Mouse (Mus musculus): ENCODE results near the gene Atxn7l1. TPM values are rescaled to one million over a fixed set of nuclear protein-coding genes. Genes with fewer than 3 reads are reported as not detected.
A peak's percentile ranks its signal among the peaks of the same experiment; 100 is the strongest.

The Atxn7l1 gene
- total and polyA plus RNA-seq, 2 experiments from 2014 or later, result 15.8 to 24.9 TPM

- WGBS, result 12% methylated on average over 4 of the region's 4 CpGs
- ATAC-seq (peak; percentile 52; the same call in 1 of the 2 replicates), DNase-seq (ENCODE audit: low spot score) (peak; percentile 40)
- no peak overlapping the region for H3K4me3 ChIP-seq (ENCODE audit: low read length)
- no peaks in the 10 kb centered on the region for H3K27me3 ChIP-seq (ENCODE audit: insufficient read depth, low read length)
- no peak overlapping the region for H3K4me2 ChIP-seq (ENCODE audit: low read depth, low read length)
- H3K4me1 ChIP-seq (ENCODE audit: insufficient read depth, low read length), result 0 out of 2 replicates have a peak, but pooled peaks cover 4% of the 10 kb centered on the region
- H3K9ac ChIP-seq (replicated peaks; ENCODE audit: low read length), result no peak overlapping the region
- TF ChIP-seq CTCF (IDR thresholded peaks at IDR 0.05; ENCODE audit: low read depth), result no peak
- no peaks in the 10 kb centered on the region for H3K36me3 ChIP-seq (ENCODE audit: insufficient read depth, low read length)
- H3K27ac ChIP-seq, result no peak overlapping the region
- no peaks in the 10 kb centered on the region for H3K9me3 ChIP-seq (ENCODE audit: low read length)
Observed at GRCm38 (mm10) chr12:33129410-33129809, 18.1 kb upstream of the Atxn7l1 start.

GRCm38 (mm10) chr12:33130401-33130800, 17.1 kb upstream of the Atxn7l1 start:
- Histone ChIP-seq H3K9me3 (ENCODE audit: low read length) (no peaks in the 10 kb centered on the region), H3K27ac (no peak overlapping the region), H3K4me3 (ENCODE audit: low read length) (no peak overlapping the region), H3K9ac (replicated peaks; ENCODE audit: low read length) (no peak overlapping the region), H3K4me1 (ENCODE audit: insufficient read depth, low read length) (0 out of 2 replicates have a peak, but pooled peaks cover 4% of the 10 kb centered on the region), H3K36me3 (ENCODE audit: insufficient read depth, low read length) (no peaks in the 10 kb centered on the region), H3K27me3 (ENCODE audit: insufficient read depth, low read length) (no peaks in the 10 kb centered on the region), H3K4me2 (ENCODE audit: low read depth, low read length) (no peak overlapping the region)
- 18% methylated on average over 8 of the region's 8 CpGs for WGBS
- ATAC-seq, result peak; percentile 54; the same call in 1 of the 2 replicates
- peak; percentile 48 for DNase-seq (ENCODE audit: low spot score)
- no peak for TF ChIP-seq CTCF (IDR thresholded peaks at IDR 0.05; ENCODE audit: low read depth)

DNA sequence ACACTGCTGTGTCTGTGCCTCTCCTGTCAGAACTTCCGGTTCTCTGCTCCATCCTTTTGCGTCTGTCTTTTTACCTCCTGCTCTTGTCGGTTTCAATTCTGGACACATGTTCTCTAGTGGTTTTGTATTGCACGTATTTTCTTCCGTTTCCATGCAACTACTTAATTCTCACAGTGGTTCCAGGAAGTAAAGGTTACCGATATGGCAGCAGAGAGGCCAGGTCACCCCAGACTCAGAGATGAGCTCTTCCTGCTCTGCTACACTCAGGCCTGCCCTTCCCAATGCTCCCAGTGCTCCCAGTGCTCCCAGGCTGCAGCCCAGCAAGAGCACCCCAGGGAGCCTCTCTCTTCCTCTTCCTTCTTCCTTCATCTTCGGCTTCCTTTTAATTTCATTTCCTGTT, 15.7 kb upstream of the Atxn7l1 start:
- 61% methylated on average over 7 of the region's 7 CpGs for WGBS
- no peaks in the 10 kb centered on the region for H3K36me3 ChIP-seq (ENCODE audit: insufficient read depth, low read length)
- H3K9me3 ChIP-seq (ENCODE audit: low read length), result no peaks in the 10 kb centered on the region
- DNase-seq (ENCODE audit: low spot score), result no peak
- no peak overlapping the region for H3K4me3 ChIP-seq (ENCODE audit: low read length)
- no peak overlapping the region for H3K4me2 ChIP-seq (ENCODE audit: low read depth, low read length)
- ATAC-seq, result no peak
- no peak overlapping the region for H3K27ac ChIP-seq
- TF ChIP-seq CTCF (IDR thresholded peaks at IDR 0.05; ENCODE audit: low read depth), result no peak
- 0 out of 2 replicates have a peak, but pooled peaks cover 4% of the 10 kb centered on the region for H3K4me1 ChIP-seq (ENCODE audit: insufficient read depth, low read length)
- no peaks in the 10 kb centered on the region for H3K27me3 ChIP-seq (ENCODE audit: insufficient read depth, low read length)
- H3K9ac ChIP-seq (replicated peaks; ENCODE audit: low read length), result no peak overlapping the region

DNA sequence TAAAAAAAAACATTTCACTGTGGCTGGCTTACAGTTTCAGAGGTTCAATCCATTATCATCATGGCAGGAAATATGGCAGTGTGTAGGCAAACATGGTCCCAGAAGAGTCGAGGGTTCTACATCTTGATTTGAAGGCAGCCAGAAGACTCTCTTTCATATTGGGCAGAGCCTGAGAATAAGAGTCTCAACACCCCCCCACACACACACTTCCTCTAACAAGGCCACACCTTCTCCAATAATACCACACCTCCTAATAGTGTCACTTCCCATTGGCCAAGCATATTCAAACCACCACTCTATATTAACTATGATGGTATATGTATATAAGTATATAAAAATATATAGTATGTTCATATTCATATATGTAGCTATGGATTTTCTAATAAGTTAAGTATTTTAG, 9.6 kb upstream of the Atxn7l1 start:
- Histone ChIP-seq H3K9me3 (ENCODE audit: low read length) (no peaks in the 10 kb centered on the region), H3K4me2 (ENCODE audit: low read depth, low read length) (no peak overlapping the region), H3K36me3 (ENCODE audit: insufficient read depth, low read length) (no peaks in the 10 kb centered on the region), H3K27me3 (ENCODE audit: insufficient read depth, low read length) (no peaks in the 10 kb centered on the region), H3K4me3 (ENCODE audit: low read length) (no peak overlapping the region), H3K9ac (replicated peaks; ENCODE audit: low read length) (no peak overlapping the region), H3K27ac (no peak overlapping the region), H3K4me1 (ENCODE audit: insufficient read depth, low read length) (no peaks in the 10 kb centered on the region)
- DNase-seq (ENCODE audit: low spot score), result no peak
- no peak for TF ChIP-seq CTCF (IDR thresholded peaks at IDR 0.05; ENCODE audit: low read depth)
- WGBS, result 97% methylated on average over 1 of the region's 1 CpGs
- no peak for ATAC-seq

DNA sequence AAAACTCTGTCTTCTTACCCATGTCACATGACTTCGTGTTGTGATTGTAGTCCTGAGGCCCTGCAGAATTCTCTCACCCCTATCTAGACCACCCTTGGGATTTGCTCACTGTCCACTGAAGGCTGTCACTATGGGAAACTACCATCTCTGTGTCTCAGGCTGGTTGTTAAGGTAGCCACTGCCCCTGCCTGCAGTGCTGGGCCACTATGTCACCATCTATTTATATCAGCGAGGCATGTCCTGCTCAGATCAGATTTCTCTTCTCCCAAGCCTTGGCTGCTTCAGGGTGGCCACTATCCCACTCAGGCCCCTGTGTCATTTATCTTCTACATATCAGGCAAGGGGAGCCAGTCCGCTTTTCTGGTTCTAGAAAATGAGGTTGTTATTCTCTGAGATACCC, 8.4 kb upstream of the Atxn7l1 start:
- H3K9ac ChIP-seq (replicated peaks; ENCODE audit: low read length), result no peak overlapping the region
- TF ChIP-seq CTCF (IDR thresholded peaks at IDR 0.05; ENCODE audit: low read depth), result no peak
- DNase-seq (ENCODE audit: low spot score) (no peak), ATAC-seq (no peak)
- no peaks in the 10 kb centered on the region for H3K4me1 ChIP-seq (ENCODE audit: insufficient read depth, low read length)
- no peaks in the 10 kb centered on the region for H3K36me3 ChIP-seq (ENCODE audit: insufficient read depth, low read length)
- no peaks in the 10 kb centered on the region for H3K27me3 ChIP-seq (ENCODE audit: insufficient read depth, low read length)
- no peaks in the 10 kb centered on the region for H3K9me3 ChIP-seq (ENCODE audit: low read length)
- 84% methylated on average over 3 of the region's 3 CpGs for WGBS
- H3K27ac ChIP-seq, result no peak overlapping the region
- H3K4me2 ChIP-seq (ENCODE audit: low read depth, low read length), result no peak overlapping the region
- H3K4me3 ChIP-seq (ENCODE audit: low read length), result no peak overlapping the region

- no peak for TF ChIP-seq CTCF (IDR thresholded peaks at IDR 0.05; ENCODE audit: low read depth)
- ATAC-seq (no peak), DNase-seq (ENCODE audit: low spot score) (peak; percentile 34)
- no peaks in the 10 kb centered on the region for H3K27me3 ChIP-seq (ENCODE audit: insufficient read depth, low read length)
- no peak overlapping the region for H3K4me3 ChIP-seq (ENCODE audit: low read length)
- H3K4me2 ChIP-seq (ENCODE audit: low read depth, low read length), result no peak overlapping the region
- WGBS, result 59% methylated on average over 8 of the region's 8 CpGs
- no peak overlapping the region for H3K27ac ChIP-seq
- no peaks in the 10 kb centered on the region for H3K36me3 ChIP-seq (ENCODE audit: insufficient read depth, low read length)
- no peaks in the 10 kb centered on the region for H3K9me3 ChIP-seq (ENCODE audit: low read length)
- H3K9ac ChIP-seq (replicated peaks; ENCODE audit: low read length), result no peak overlapping the region
- H3K4me1 ChIP-seq (ENCODE audit: insufficient read depth, low read length), result no peaks in the 10 kb centered on the region
Observed at GRCm38 (mm10) chr12:33144456-33144855, 3.0 kb upstream of the Atxn7l1 start.

GRCm38 (mm10) chr12:33146622-33147433, 665 bp upstream of the Atxn7l1 start:
- H3K27me3 ChIP-seq (ENCODE audit: insufficient read depth, low read length), result no peaks in the 10 kb centered on the region
- 4% methylated on average over 29 of the region's 29 CpGs for WGBS
- no peak overlapping the region for H3K27ac ChIP-seq
- H3K9ac ChIP-seq (replicated peaks; ENCODE audit: low read length), result peak overlapping the region; percentile 45
- peak overlapping the region; percentile 78 for H3K4me2 ChIP-seq (ENCODE audit: low read depth, low read length)
- peak; percentile 68 for ATAC-seq
- DNase-seq (ENCODE audit: low spot score), result peak; percentile 39
- peak overlapping the region; percentile 47 for H3K4me3 ChIP-seq (ENCODE audit: low read length)
- TF ChIP-seq CTCF (IDR thresholded peaks at IDR 0.05; ENCODE audit: low read depth), result no peak
- H3K4me1 ChIP-seq (ENCODE audit: insufficient read depth, low read length), result no peaks in the 10 kb centered on the region
- H3K9me3 ChIP-seq (ENCODE audit: low read length), result no peaks in the 10 kb centered on the region
- H3K36me3 ChIP-seq (ENCODE audit: insufficient read depth, low read length), result no peaks in the 10 kb centered on the region
